Mouse (Mus musculus) lung, adult 18-20 months (tissue): Measurements from ENCODE around the gene Ppp1r12a.
"Not testable (repeated sequence)": the region's sequence is repeated elsewhere in the genome, so short reads cannot be mapped to it uniquely, and the experiment has no call there.

ENCODE experiments used
- DNase-seq, 2 experiments: peaks; one replicate each; pipeline ENCODE4 v3.0.0; 2022; ENCODE audit warnings: mixed read lengths in 2 of 2

Gene Ppp1r12a

GRCm38 (mm10) chr10:108202126-108202525 lies 40.1 kb downstream of the Ppp1r12a start:
- no peak for DNase-seq

GRCm38 (mm10) chr10:108203440-108203839 lies 41.4 kb downstream of the Ppp1r12a start:
- DNase-seq = no peak

GRCm38 (mm10) chr10:108209396-108209795 lies 47.4 kb downstream of the Ppp1r12a start:
- DNase-seq = no peak

- DNase-seq = no peak
Observed at GRCm38 (mm10) chr10:108224413-108224812, 62.4 kb downstream of the Ppp1r12a start.

- DNase-seq = no peak
Observed at GRCm38 (mm10) chr10:108237049-108237448, 75.1 kb downstream of the Ppp1r12a start.

GRCm38 (mm10) chr10:108239061-108239460 lies 77.1 kb downstream of the Ppp1r12a start:
- peak in 1 of 2 experiments; percentile 4 for DNase-seq

- no peak for DNase-seq
Observed at GRCm38 (mm10) chr10:108250710-108251109, 88.7 kb downstream of the Ppp1r12a start.

GRCm38 (mm10) chr10:108251181-108251580 lies 89.2 kb downstream of the Ppp1r12a start:
- DNase-seq = no peak

GRCm38 (mm10) chr10:108255812-108256376 lies 93.9 kb downstream of the Ppp1r12a start:
- no peak for DNase-seq

- DNase-seq = no peak
Observed at GRCm38 (mm10) chr10:108260931-108261330, 98.9 kb downstream of the Ppp1r12a start.

GRCm38 (mm10) chr10:108264641-108265040 lies 102.6 kb downstream of the Ppp1r12a start:
- DNase-seq = no peak

GRCm38 (mm10) chr10:108271201-108271600 lies 109.2 kb downstream of the Ppp1r12a start:
- no peak for DNase-seq

- no peak for DNase-seq
Observed at GRCm38 (mm10) chr10:108276678-108277077, 114.7 kb downstream of the Ppp1r12a start.

GRCm38 (mm10) chr10:108277198-108277597 lies 115.2 kb downstream of the Ppp1r12a start:
- DNase-seq = no peak

GRCm38 (mm10) chr10:108281099-108281498 lies 119.1 kb downstream of the Ppp1r12a start:
- not testable (repeated sequence) for DNase-seq

- no peak for DNase-seq
Observed at GRCm38 (mm10) chr10:108282351-108282750, 120.4 kb downstream of the Ppp1r12a start.

- DNase-seq = no peak
Observed at GRCm38 (mm10) chr10:108283418-108283817, 121.4 kb downstream of the Ppp1r12a start.

- DNase-seq = no peak
Observed at GRCm38 (mm10) chr10:108283837-108284236, 121.8 kb downstream of the Ppp1r12a start.

GRCm38 (mm10) chr10:108284445-108284844 lies 122.5 kb downstream of the Ppp1r12a start:
- no peak for DNase-seq

GRCm38 (mm10) chr10:108284977-108285376 lies 123.0 kb downstream of the Ppp1r12a start:
- DNase-seq = no peak

GRCm38 (mm10) chr10:108286658-108287437 lies 124.9 kb downstream of the Ppp1r12a start:
- DNase-seq = no peak

- DNase-seq = no peak
Observed at GRCm38 (mm10) chr10:108287438-108287801, 125.4 kb downstream of the Ppp1r12a start.

- no peak for DNase-seq
Observed at GRCm38 (mm10) chr10:108290046-108290445, 128.1 kb downstream of the Ppp1r12a start.

GRCm38 (mm10) chr10:108291688-108292471 lies 129.9 kb downstream of the Ppp1r12a start:
- DNase-seq = no peak
